Mouse (Mus musculus): ENCODE measurements around the gene Lck. TPM values are rescaled to one million over a fixed set of nuclear protein-coding genes. Genes with fewer than 3 reads are reported as not detected.
A peak's percentile ranks its signal among the peaks of the same experiment; 100 is the strongest.

The Lck gene
- total and polyA plus RNA-seq, 3 experiments = 2.7 to 6.9 TPM; not detected in 1

DNA sequence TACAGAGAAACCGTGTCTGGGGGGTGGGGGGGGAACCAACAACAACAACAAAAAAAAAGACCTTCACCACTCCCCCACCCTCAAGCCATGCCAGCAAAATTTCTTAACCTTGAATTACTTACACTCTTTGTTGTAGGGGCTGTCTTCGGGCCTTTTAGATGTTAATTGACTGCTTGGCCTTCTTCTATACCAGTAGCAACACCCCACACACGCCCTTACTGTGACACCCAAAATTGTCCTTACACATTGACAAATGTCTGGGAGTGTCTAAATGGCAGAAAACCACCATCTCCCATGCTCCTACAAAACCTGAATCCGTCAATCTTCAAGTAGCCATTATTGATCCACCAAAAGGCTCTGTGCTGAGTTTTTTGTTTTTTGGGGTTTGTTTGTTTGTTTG, 29.3 kb downstream of the Lck start:
- no peak overlapping the region for H3K27ac ChIP-seq (ENCODE audit: control insufficient read depth, low read depth, low read length)
- TF ChIP-seq TBP (IDR thresholded peaks at IDR 0.05; ENCODE audit: low read depth, low read length) (no peak), MEF2A (IDR thresholded peaks at IDR 0.05; ENCODE audit: extremely low read depth, insufficient replicate concordance, low read depth, low read length, poor library complexity, severe bottlenecking) (no peak), E2F4 (IDR thresholded peaks at IDR 0.05; ENCODE audit: borderline replicate concordance, low read depth, low read length) (no peak), HCFC1 (IDR thresholded peaks at IDR 0.05; ENCODE audit: low read depth, low read length) (no peak)

DNA sequence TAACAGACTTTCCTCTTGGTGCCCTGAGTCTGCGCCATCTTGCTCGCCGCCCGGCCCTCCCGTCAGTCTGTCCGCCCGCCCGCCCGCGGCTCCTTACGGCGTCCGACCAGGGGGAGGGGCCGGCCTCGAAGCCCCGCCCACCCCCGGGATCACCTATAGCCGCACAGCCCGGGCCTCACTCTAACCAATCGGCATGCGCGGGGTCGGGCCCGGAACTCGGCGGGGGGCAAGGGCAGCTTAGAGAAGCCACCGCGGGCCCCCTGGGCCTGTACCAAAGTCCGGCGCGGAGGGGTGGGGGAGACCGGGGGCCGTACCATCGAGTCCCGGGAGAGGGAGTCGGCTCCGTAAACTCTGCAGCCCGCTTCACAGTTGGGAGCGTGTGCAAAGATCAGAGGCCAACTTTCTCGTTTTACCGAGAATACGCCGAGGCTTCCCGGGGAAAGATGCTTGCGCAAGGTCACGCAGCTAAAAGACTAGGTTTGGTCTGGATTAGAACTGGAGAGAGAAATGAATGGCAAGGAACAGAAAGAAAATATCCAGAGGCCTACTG, 30.8 kb downstream of the Lck start, which contains the start of gene Hdac1:
TSS of gene Hdac1 (minus strand) at position 122 of the 550 bp plus-strand sequence.
- peaks cover 30% of the 10 kb centered on the region for H3K79me2 ChIP-seq (ENCODE audit: control insufficient read depth, insufficient read depth, low read length, poor library complexity)
- H3K9me3 ChIP-seq (replicated peaks; ENCODE audit: insufficient read depth, low read length) = no peaks in the 10 kb centered on the region
- H3K27me3 ChIP-seq (ENCODE audit: control insufficient read depth in 1 of 2, insufficient read depth in 2 of 2, low read length in 2 of 2) = no peaks in the 10 kb centered on the region
- peaks cover 5 to 20% of the 10 kb centered on the region in 2 experiments for H3K4me1 ChIP-seq (ENCODE audit: control insufficient read depth in 1 of 2, insufficient read depth in 2 of 2, low read length in 2 of 2)
- H3K27ac ChIP-seq (ENCODE audit: control insufficient read depth, low read depth, low read length) = peak within 1 kb of the TSS; percentile 97
- DNase-seq (ENCODE audit: low read depth, low spot score) = peak; percentile 99
- peak within 1 kb of the TSS; percentile 89 to 93 for H3K4me3 ChIP-seq (ENCODE audit: control insufficient read depth in 1 of 2, insufficient read depth in 1 of 2, low read depth in 2 of 2, low read length in 2 of 2)
- peak within 1 kb of the TSS; percentile 95 for H3K9ac ChIP-seq (ENCODE audit: control insufficient read depth, low read depth, low read length, poor library complexity, severe bottlenecking)
- H3K36me3 ChIP-seq (ENCODE audit: control insufficient read depth in 1 of 2, insufficient read depth in 2 of 2, low read length in 2 of 2) = peaks cover 0 to 24% of the 10 kb centered on the region in 2 experiments; a peak in 3 of 4 replicates
- TF ChIP-seq USF2 (IDR thresholded peaks at IDR 0.05; ENCODE audit: borderline replicate concordance in 1 of 2, insufficient read depth in 1 of 2, low read depth in 1 of 2, low read length in 2 of 2) (no peak), GABPA (IDR thresholded peaks at IDR 0.05; ENCODE audit: low read depth, low read length) (no peak), ZC3H11A (IDR thresholded peaks at IDR 0.05; ENCODE audit: low read depth, low read length) (no peak), TBP (IDR thresholded peaks at IDR 0.05; ENCODE audit: low read depth, low read length) (peak; percentile 44; the same call in 1 of the 2 replicates), BHLHE40 (IDR thresholded peaks at IDR 0.05; ENCODE audit: borderline replicate concordance, low read depth, low read length) (0 out of 2 replicates have a peak, but pooled peaks have one; percentile 21), NELFE (IDR thresholded peaks at IDR 0.05; ENCODE audit: low read depth, low read length) (peak; percentile 80), CHD2 (IDR thresholded peaks at IDR 0.05; ENCODE audit: low read length) (no peak), MYC (IDR thresholded peaks at IDR 0.05; ENCODE audit: low read depth, low read length) (no peak), ELF1 (IDR thresholded peaks at IDR 0.05; ENCODE audit: low read depth, low read length) (peak; percentile 76), SMC3 (IDR thresholded peaks at IDR 0.05; ENCODE audit: low read depth, low read length) (no peak), TAL1 (IDR thresholded peaks at IDR 0.05; ENCODE audit: low read length) (no peak), ZNF384 (IDR thresholded peaks at IDR 0.05; ENCODE audit: low read depth, low read length) (0 out of 2 replicates have a peak, but pooled peaks have one; percentile 34), TCF12 (IDR thresholded peaks at IDR 0.05; ENCODE audit: low read depth, low read length) (peak; percentile 23; the same call in 1 of the 2 replicates), MYB (IDR thresholded peaks at IDR 0.05; ENCODE audit: low read depth, low read length) (no peak), MAX (IDR thresholded peaks at IDR 0.05; ENCODE audit: low read length) (no peak), POLR2AphosphoS2 (IDR thresholded peaks at IDR 0.05; ENCODE audit: low read length) (peak; percentile 71; the same call in 1 of the 2 replicates), POLR2A (IDR thresholded peaks at IDR 0.05; ENCODE audit: control insufficient read depth in 1 of 2, insufficient read depth in 1 of 2, low read depth in 1 of 2, low read length in 2 of 2, poor library complexity in 1 of 2) (peak; percentile 7 to 78; a peak in 2 of 4 replicates), USF1 (IDR thresholded peaks at IDR 0.05; ENCODE audit: low read depth, low read length) (no peak), MEF2A (IDR thresholded peaks at IDR 0.05; ENCODE audit: extremely low read depth, insufficient replicate concordance, low read depth, low read length, poor library complexity, severe bottlenecking) (0 out of 2 replicates have a peak, but pooled peaks have one; percentile 56), MAZ (IDR thresholded peaks at IDR 0.05; ENCODE audit: low read depth, low read length) (peak; percentile 82; the same call in 1 of the 2 replicates), ETS1 (IDR thresholded peaks at IDR 0.05; ENCODE audit: low read depth, low read length) (peak; percentile 28; the same call in 1 of the 2 replicates), SIN3A (IDR thresholded peaks at IDR 0.05; ENCODE audit: low read length) (peak; percentile 55; the same call in 1 of the 2 replicates), CTCF (IDR thresholded peaks at IDR 0.05 in 2 of 3, conservative IDR thresholded peaks at IDR 0.05 in 1 of 3; ENCODE audit: control insufficient read depth in 1 of 3, insufficient read depth in 1 of 3, low read depth in 2 of 3, low read length in 3 of 3, poor library complexity in 1 of 3, severe bottlenecking in 1 of 3) (no peak), CHD1 (IDR thresholded peaks at IDR 0.05; ENCODE audit: low read depth, low read length) (peak; percentile 99), RAD21 (IDR thresholded peaks at IDR 0.05; ENCODE audit: low read depth, low read length) (no peak), MAFK (IDR thresholded peaks at IDR 0.05; ENCODE audit: borderline replicate concordance, low read depth, low read length) (no peak), NRF1 (IDR thresholded peaks at IDR 0.05; ENCODE audit: insufficient read depth, low read depth, low read length, poor library complexity, severe bottlenecking) (peak; percentile 71), ZMIZ1 (IDR thresholded peaks at IDR 0.05; ENCODE audit: low read depth, low read length) (peak; percentile 77), HCFC1 (IDR thresholded peaks at IDR 0.05; ENCODE audit: low read depth, low read length) (peak; percentile 75)

More for the DNA sequence above, 29.3 kb downstream of the Lck start:
- H3K9ac ChIP-seq (ENCODE audit: control insufficient read depth, low read depth, low read length, poor library complexity, severe bottlenecking) = no peak overlapping the region
- DNase-seq (ENCODE audit: low read depth, low spot score) = no peak
- no peak overlapping the region for H3K4me3 ChIP-seq (ENCODE audit: control insufficient read depth in 1 of 2, insufficient read depth in 1 of 2, low read depth in 2 of 2, low read length in 2 of 2)
- peaks cover 0 to 30% of the 10 kb centered on the region in 2 experiments; a peak in 3 of 4 replicates for H3K36me3 ChIP-seq (ENCODE audit: control insufficient read depth in 1 of 2, insufficient read depth in 2 of 2, low read length in 2 of 2)
- peaks cover 8 to 26% of the 10 kb centered on the region in 2 experiments for H3K4me1 ChIP-seq (ENCODE audit: control insufficient read depth in 1 of 2, insufficient read depth in 2 of 2, low read length in 2 of 2)
- peaks cover 26% of the 10 kb centered on the region for H3K79me2 ChIP-seq (ENCODE audit: control insufficient read depth, insufficient read depth, low read length, poor library complexity)
- H3K27me3 ChIP-seq (ENCODE audit: control insufficient read depth in 1 of 2, insufficient read depth in 2 of 2, low read length in 2 of 2) = no peaks in the 10 kb centered on the region
- no peaks in the 10 kb centered on the region for H3K9me3 ChIP-seq (replicated peaks; ENCODE audit: insufficient read depth, low read length)
